Comparison of ENCODE assay signal across 9 mouse cellular contexts in genomic region chr5:111028340-111028739, GRCm38 (mm10).
"Had no signal": no experiment of that assay in that cellular context is flagged by ENCODE, and none has a peak within 500 bp of the region (broad histone marks: within the 10 kb centered on the region; RNA-seq: fewer than 3 reads in every experiment).

No protein-coding gene starts in this region.

- H3K27me3 ChIP-seq: limb, embryonic 12.5 days; midbrain, embryonic 13.5 days had no signal

- H3K9me3 ChIP-seq: limb, embryonic 12.5 days; midbrain, embryonic 13.5 days had no signal

- DNase-seq: kidney, postnatal 10 days; lung, adult 18-20 months; retina, postnatal 1 day; spleen, adult 18-20 months; thymus, adult 18-20 months; thymus, postnatal 14 days had no signal

- H3K4me2 ChIP-seq: limb, embryonic 12.5 days; midbrain, embryonic 13.5 days had no signal

- H3K36me3 ChIP-seq: midbrain, embryonic 13.5 days had no signal

- ATAC-seq: midbrain, embryonic 13.5 days had no signal

- H3K4me3 ChIP-seq: limb, embryonic 12.5 days; midbrain, embryonic 13.5 days had no signal

- H3K27ac ChIP-seq: limb, embryonic 12.5 days; liver, embryonic 14.5 days had no signal

- H3K9ac ChIP-seq: limb, embryonic 12.5 days; liver, embryonic 14.5 days had no signal
